Mouse (Mus musculus): ENCODE data around the gene Coq8b. TPM values are rescaled to one million over a fixed set of nuclear protein-coding genes. Genes with fewer than 3 reads are reported as not detected.

Gene Coq8b
- polyA plus RNA-seq (2015; fragmentation: Illumina TruSeq; extraction: RNeasy Lipid Tissue Mini Kit (QIAGEN cat#74804); ENCODE audit: insufficient read depth, low replicate concordance) = 7.5 TPM

GRCm38 (mm10) chr7:27232781-27233281, at the start of gene Coq8b:
Gene Coq8b (plus strand): TSS chr7:27233023.

GRCm38 (mm10) chr7:27195681-27196611, 36.9 kb upstream of the Coq8b start, which contains the start of the genes BC024978 and Snrpa:
Gene BC024978 (plus strand): TSS chr7:27195781.
Gene Snrpa (minus strand): TSS chr7:27196271.

GRCm38 (mm10) chr7:27228281-27228821, 4.5 kb upstream of the Coq8b start, which contains the start of gene Itpkc:
Gene Itpkc (minus strand): TSS chr7:27228661.

DNA sequence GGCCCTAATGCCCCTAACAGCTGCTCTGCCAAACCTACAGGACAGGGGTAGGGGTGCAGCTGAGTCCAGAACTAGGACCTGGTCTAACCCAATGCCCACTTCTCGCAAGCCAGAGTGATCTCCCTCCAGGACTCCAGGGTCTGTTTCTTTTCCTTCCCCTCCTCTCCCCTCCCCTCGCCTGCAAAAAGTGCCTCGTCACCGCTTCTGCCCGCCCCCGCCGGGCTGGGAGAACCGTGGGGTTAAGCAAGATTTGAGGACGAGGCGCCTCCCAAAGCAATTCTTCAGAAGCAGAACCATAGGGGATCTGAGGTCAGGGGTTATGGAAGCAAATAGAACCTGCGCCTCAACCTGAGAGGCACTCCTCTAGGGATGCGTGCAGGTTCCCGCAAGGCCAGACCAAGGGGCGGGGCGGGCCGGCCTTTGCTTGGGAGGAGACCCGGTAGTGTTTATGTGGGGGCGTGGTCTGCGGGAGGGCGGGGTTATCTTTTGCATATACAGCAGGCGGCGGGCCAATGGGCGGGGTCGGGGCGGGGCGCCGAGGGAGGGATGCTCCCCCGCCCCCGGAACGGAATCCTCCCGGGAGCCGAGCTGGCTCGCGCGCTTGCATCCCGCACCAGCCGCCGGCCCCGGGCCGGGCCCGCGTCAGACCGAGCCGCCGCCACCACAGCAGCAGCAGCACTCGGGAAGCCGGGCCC, 25.5 kb downstream of the Coq8b start, which contains the start of gene Numbl:
TSS of gene Numbl (plus strand) at position 229 of the 695 bp plus-strand sequence.

Other genes with a start within 250 kb of the Coq8b start
- gene Cyp2a12, start 203.9 kb upstream of the Coq8b start, polyA plus RNA-seq (2015; fragmentation: Illumina TruSeq; extraction: RNeasy Lipid Tissue Mini Kit (QIAGEN cat#74804); ENCODE audit: insufficient read depth, low replicate concordance) = not detected
- gene Cyp2f2, start 113.1 kb upstream of the Coq8b start, polyA plus RNA-seq (2015; fragmentation: Illumina TruSeq; extraction: RNeasy Lipid Tissue Mini Kit (QIAGEN cat#74804); ENCODE audit: insufficient read depth, low replicate concordance) = not detected
- gene Cyp2t4, start 79.3 kb upstream of the Coq8b start, polyA plus RNA-seq (2015; fragmentation: Illumina TruSeq; extraction: RNeasy Lipid Tissue Mini Kit (QIAGEN cat#74804); ENCODE audit: insufficient read depth, low replicate concordance) = not detected
- gene Egln2, start 66.2 kb upstream of the Coq8b start, polyA plus RNA-seq (2015; fragmentation: Illumina TruSeq; extraction: RNeasy Lipid Tissue Mini Kit (QIAGEN cat#74804); ENCODE audit: insufficient read depth, low replicate concordance) = 32.2 TPM
- 46.8 TPM for gene Rab4b, start 54.1 kb upstream of the Coq8b start, polyA plus RNA-seq (2015; fragmentation: Illumina TruSeq; extraction: RNeasy Lipid Tissue Mini Kit (QIAGEN cat#74804); ENCODE audit: insufficient read depth, low replicate concordance)
- not detected for gene Gm21983, start 51.9 kb upstream of the Coq8b start, polyA plus RNA-seq (2015; fragmentation: Illumina TruSeq; extraction: RNeasy Lipid Tissue Mini Kit (QIAGEN cat#74804); ENCODE audit: insufficient read depth, low replicate concordance)
- not detected for gene Mia, start 51.9 kb upstream of the Coq8b start, polyA plus RNA-seq (2015; fragmentation: Illumina TruSeq; extraction: RNeasy Lipid Tissue Mini Kit (QIAGEN cat#74804); ENCODE audit: insufficient read depth, low replicate concordance)
- gene BC024978, start 37.2 kb upstream of the Coq8b start, polyA plus RNA-seq (2015; fragmentation: Illumina TruSeq; extraction: RNeasy Lipid Tissue Mini Kit (QIAGEN cat#74804); ENCODE audit: insufficient read depth, low replicate concordance) = 8.4 TPM
- 50.0 TPM for gene Snrpa, start 36.8 kb upstream of the Coq8b start, polyA plus RNA-seq (2015; fragmentation: Illumina TruSeq; extraction: RNeasy Lipid Tissue Mini Kit (QIAGEN cat#74804); ENCODE audit: insufficient read depth, low replicate concordance)
- gene Itpkc, start 4.4 kb upstream of the Coq8b start, polyA plus RNA-seq (2015; fragmentation: Illumina TruSeq; extraction: RNeasy Lipid Tissue Mini Kit (QIAGEN cat#74804); ENCODE audit: insufficient read depth, low replicate concordance) = 4.7 TPM
- gene Numbl, start 25.4 kb downstream of the Coq8b start, polyA plus RNA-seq (2015; fragmentation: Illumina TruSeq; extraction: RNeasy Lipid Tissue Mini Kit (QIAGEN cat#74804); ENCODE audit: insufficient read depth, low replicate concordance) = 0.77 TPM
- 11.5 TPM for gene Ltbp4, start 104.7 kb downstream of the Coq8b start, polyA plus RNA-seq (2015; fragmentation: Illumina TruSeq; extraction: RNeasy Lipid Tissue Mini Kit (QIAGEN cat#74804); ENCODE audit: insufficient read depth, low replicate concordance)
- gene Shkbp1, start 123.0 kb downstream of the Coq8b start, polyA plus RNA-seq (2015; fragmentation: Illumina TruSeq; extraction: RNeasy Lipid Tissue Mini Kit (QIAGEN cat#74804); ENCODE audit: insufficient read depth, low replicate concordance) = 26.2 TPM
- gene Gm20479, start 124.4 kb downstream of the Coq8b start, polyA plus RNA-seq (2015; fragmentation: Illumina TruSeq; extraction: RNeasy Lipid Tissue Mini Kit (QIAGEN cat#74804); ENCODE audit: insufficient read depth, low replicate concordance) = 19.3 TPM
- 0.10 TPM for gene Sptbn4, start 214.7 kb downstream of the Coq8b start, polyA plus RNA-seq (2015; fragmentation: Illumina TruSeq; extraction: RNeasy Lipid Tissue Mini Kit (QIAGEN cat#74804); ENCODE audit: insufficient read depth, low replicate concordance)
- gene Blvrb, start 215.0 kb downstream of the Coq8b start, polyA plus RNA-seq (2015; fragmentation: Illumina TruSeq; extraction: RNeasy Lipid Tissue Mini Kit (QIAGEN cat#74804); ENCODE audit: insufficient read depth, low replicate concordance) = 39.0 TPM
- 13.6 TPM for gene Sertad3, start 240.7 kb downstream of the Coq8b start, polyA plus RNA-seq (2015; fragmentation: Illumina TruSeq; extraction: RNeasy Lipid Tissue Mini Kit (QIAGEN cat#74804); ENCODE audit: insufficient read depth, low replicate concordance)